Comparison of ENCODE assay signal across 33 mouse cellular contexts in genomic region chr8:116065871-116066270, GRCm38 (mm10).
"Had no signal": no experiment of that assay in that cellular context is flagged by ENCODE, and none has a peak within 500 bp of the region (broad histone marks: within the 10 kb centered on the region; RNA-seq: fewer than 3 reads in every experiment).

No protein-coding gene starts in this region.

- H3K4me2 ChIP-seq: heart, embryonic 11.5 days; heart, embryonic 12.5 days; heart, embryonic 13.5 days; heart, embryonic 15.5 days; hindbrain, embryonic 12.5 days; hindbrain, embryonic 13.5 days; hindbrain, embryonic 14.5 days; hindbrain, embryonic 15.5 days; intestine, embryonic 15.5 days; kidney, embryonic 15.5 days had no signal

- H3K9me3 ChIP-seq: heart, embryonic 12.5 days; heart, embryonic 13.5 days; heart, embryonic 15.5 days; hindbrain, embryonic 10.5 days; hindbrain, embryonic 12.5 days; hindbrain, embryonic 13.5 days; hindbrain, embryonic 15.5 days; intestine, embryonic 15.5 days; kidney, embryonic 15.5 days had no signal

- H3K4me1 ChIP-seq: heart, embryonic 12.5 days; heart, embryonic 13.5 days; heart, embryonic 15.5 days; hindbrain, embryonic 10.5 days; hindbrain, embryonic 12.5 days; hindbrain, embryonic 13.5 days; hindbrain, embryonic 15.5 days had no signal

- H3K4me3 ChIP-seq: heart, embryonic 12.5 days; heart, embryonic 13.5 days; heart, embryonic 15.5 days; hindbrain, embryonic 10.5 days; hindbrain, embryonic 12.5 days; hindbrain, embryonic 13.5 days; hindbrain, embryonic 15.5 days; intestine, embryonic 15.5 days; kidney, embryonic 15.5 days; layer of hippocampus, adult 2 months; left cerebral cortex, adult 2 months had no signal

- H3K27ac ChIP-seq: heart, embryonic 13.5 days; heart, embryonic 15.5 days; hindbrain, embryonic 10.5 days; hindbrain, embryonic 12.5 days; hindbrain, embryonic 13.5 days; hindbrain, embryonic 14.5 days; hindbrain, embryonic 15.5 days; hindbrain, postnatal 0 days; intestine, embryonic 15.5 days; kidney, embryonic 15.5 days; kidney, postnatal 0 days; layer of hippocampus, adult 2 months; left cerebral cortex, adult 2 months had no signal

- H3K9ac ChIP-seq: heart, embryonic 12.5 days; heart, embryonic 13.5 days; heart, embryonic 15.5 days; hindbrain, embryonic 12.5 days; hindbrain, embryonic 13.5 days; hindbrain, embryonic 14.5 days; hindbrain, embryonic 15.5 days; intestine, embryonic 15.5 days; kidney, embryonic 15.5 days had no signal

- H3K36me3 ChIP-seq: heart, embryonic 12.5 days; heart, embryonic 13.5 days; heart, embryonic 15.5 days; hindbrain, embryonic 10.5 days; hindbrain, embryonic 12.5 days; hindbrain, embryonic 13.5 days; hindbrain, embryonic 15.5 days; intestine, embryonic 15.5 days; kidney, embryonic 15.5 days had no signal

- DNase-seq: heart, postnatal 10 days; heart, postnatal 14 days; heart, postnatal 36 days; heart, postnatal 4 days; kidney, adult 11 months; kidney, adult 18-20 months; kidney, adult 2 months; kidney, adult 8-10 months; kidney, adult 9 months; kidney, postnatal 10 days; kidney, postnatal 14 days; kidney, postnatal 25 days; kidney, postnatal 36 days; kidney, postnatal 4 days had no signal

- ATAC-seq: hindbrain, embryonic 16.5 days; hindbrain, postnatal 0 days; inflammation-experienced regulatory T-cells, adult 6 months; intestine, embryonic 15.5 days; intestine, embryonic 16.5 days; intestine, postnatal 0 days had no signal

- H3K27me3 ChIP-seq: heart, embryonic 12.5 days; heart, embryonic 13.5 days; heart, embryonic 15.5 days; hindbrain, embryonic 12.5 days; hindbrain, embryonic 15.5 days; intestine, embryonic 15.5 days; kidney, embryonic 15.5 days had no signal
